Mouse (Mus musculus): ENCODE measurements around the gene Nupl1.

Nupl1 gene

GRCm38 (mm10) chr14:60251281-60252003 lies at the start of gene Nupl1, which contains the start of gene Gm49336:
Gene Nupl1 (minus strand): TSS chr14:60251431.
Gene Gm49336 (minus strand): TSS chr14:60251507.
- DNase-seq (ENCODE audit: low spot score) = peak; percentile 92

- no peak for DNase-seq (ENCODE audit: low spot score)
Measured at GRCm38 (mm10) chr14:60301024-60301423, 49.8 kb upstream of the Nupl1 start.

GRCm38 (mm10) chr14:60300224-60300991 lies 49.2 kb upstream of the Nupl1 start:
- no peak for DNase-seq (ENCODE audit: low spot score)

GRCm38 (mm10) chr14:60295531-60295930 lies 44.3 kb upstream of the Nupl1 start:
- no peak for DNase-seq (ENCODE audit: low spot score)

GRCm38 (mm10) chr14:60290363-60290762 lies 39.1 kb upstream of the Nupl1 start:
- DNase-seq (ENCODE audit: low spot score) = no peak

- no peak for DNase-seq (ENCODE audit: low spot score)
Measured at GRCm38 (mm10) chr14:60286194-60286863, 35.1 kb upstream of the Nupl1 start.

- DNase-seq (ENCODE audit: low spot score) = no peak
Measured at GRCm38 (mm10) chr14:60275301-60276276, 24.4 kb upstream of the Nupl1 start.

- no peak for DNase-seq (ENCODE audit: low spot score)
Measured at GRCm38 (mm10) chr14:60273346-60273745, 22.1 kb upstream of the Nupl1 start.

GRCm38 (mm10) chr14:60269333-60269732 lies 18.1 kb upstream of the Nupl1 start:
- DNase-seq (ENCODE audit: low spot score) = no peak

GRCm38 (mm10) chr14:60264990-60265876 lies 14.0 kb upstream of the Nupl1 start, which contains the start of gene Mtmr6:
Gene Mtmr6 (plus strand): TSS chr14:60265228.
- peak; percentile 73 for DNase-seq (ENCODE audit: low spot score)

- no peak for DNase-seq (ENCODE audit: low spot score)
Measured at GRCm38 (mm10) chr14:60262316-60262715, 11.1 kb upstream of the Nupl1 start.

- no peak for DNase-seq (ENCODE audit: low spot score)
Measured at GRCm38 (mm10) chr14:60257851-60258250, 6.6 kb upstream of the Nupl1 start.

- DNase-seq (ENCODE audit: low spot score) = no peak
Measured at GRCm38 (mm10) chr14:60257101-60257500, 5.9 kb upstream of the Nupl1 start.

GRCm38 (mm10) chr14:60256356-60256755 lies 5.1 kb upstream of the Nupl1 start:
- no peak for DNase-seq (ENCODE audit: low spot score)

GRCm38 (mm10) chr14:60254774-60255173 lies 3.5 kb upstream of the Nupl1 start:
- no peak for DNase-seq (ENCODE audit: low spot score)

- DNase-seq (ENCODE audit: low spot score) = no peak
Measured at GRCm38 (mm10) chr14:60253466-60253865, 2.2 kb upstream of the Nupl1 start.

- no peak for DNase-seq (ENCODE audit: low spot score)
Measured at GRCm38 (mm10) chr14:60252004-60253000, 1.1 kb upstream of the Nupl1 start.

- DNase-seq (ENCODE audit: low spot score) = no peak
Measured at GRCm38 (mm10) chr14:60250879-60251278, 352 bp downstream of the Nupl1 start.

- DNase-seq (ENCODE audit: low spot score) = no peak
Measured at GRCm38 (mm10) chr14:60250366-60250765, 865 bp downstream of the Nupl1 start.

Data from urinary bladder, postnatal 10 days (tissue).